Mouse (Mus musculus): Measurements from ENCODE around the gene Clic4.

GRCm38 (mm10) chr4:135266987-135267386, 5.6 kb downstream of the Clic4 start:
- TF ChIP-seq POLR2A (IDR thresholded peaks at IDR 0.05; ENCODE audit: insufficient read depth, low read depth, low read length): no peak
- no peak for TF ChIP-seq CTCF (IDR thresholded peaks at IDR 0.05; ENCODE audit: insufficient read depth, low read depth, low read length)

Data from olfactory bulb, adult 2 months (tissue).